Mouse (Mus musculus): ENCODE measurements around the gene Ugt1a9. TPM values are rescaled to one million over a fixed set of nuclear protein-coding genes. Genes with fewer than 3 reads are reported as not detected.
A peak's percentile ranks its signal among the peaks of the same experiment; 100 is the strongest.

Ugt1a9 gene
- polyA plus RNA-seq, 1 experiment: not detected

DNA sequence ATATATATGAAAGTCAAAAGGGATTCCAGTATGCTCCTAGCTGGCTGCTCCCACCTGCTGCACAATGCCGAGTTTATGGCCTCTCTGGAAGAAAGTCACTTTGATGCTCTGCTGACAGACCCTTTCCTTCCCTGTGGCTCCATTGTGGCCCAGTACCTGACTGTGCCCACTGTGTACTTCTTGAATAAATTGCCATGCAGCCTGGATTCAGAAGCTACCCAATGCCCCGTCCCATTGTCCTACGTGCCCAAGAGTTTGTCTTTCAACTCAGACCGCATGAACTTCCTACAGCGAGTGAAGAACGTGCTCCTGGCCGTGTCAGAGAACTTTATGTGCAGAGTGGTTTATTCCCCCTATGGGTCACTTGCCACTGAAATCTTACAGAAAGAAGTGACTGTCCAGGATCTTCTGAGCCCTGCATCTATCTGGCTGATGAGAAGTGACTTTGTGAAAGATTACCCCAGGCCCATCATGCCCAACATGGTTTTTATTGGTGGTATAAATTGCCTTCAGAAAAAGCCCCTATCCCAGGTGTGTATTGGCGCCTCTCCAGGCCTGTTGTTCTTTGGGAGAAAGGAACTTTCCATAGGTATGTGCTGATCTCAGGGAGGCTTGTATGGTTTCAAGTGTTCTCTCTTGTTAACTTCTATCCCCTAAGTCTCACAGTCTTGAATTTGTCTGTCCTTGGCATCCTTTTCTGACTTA, 141.9 kb downstream of the Ugt1a9 start:
- TF ChIP-seq FLI1 (IDR thresholded peaks at IDR 0.05; ENCODE audit: low read length): no peak
- no peak for TF ChIP-seq GATA1 (IDR thresholded peaks at IDR 0.05; ENCODE audit: borderline replicate concordance, low read length)
- no peaks in the 10 kb centered on the region for H3K36me3 ChIP-seq (replicated peaks; ENCODE audit: low read length)
- peaks cover 38% of the 10 kb centered on the region for H3K9me3 ChIP-seq
- no peaks in the 10 kb centered on the region for H3K4me1 ChIP-seq
- no peak overlapping the region for H3K4me3 ChIP-seq (replicated peaks)
- no peaks in the 10 kb centered on the region for H3K27me3 ChIP-seq (replicated peaks)

DNA sequence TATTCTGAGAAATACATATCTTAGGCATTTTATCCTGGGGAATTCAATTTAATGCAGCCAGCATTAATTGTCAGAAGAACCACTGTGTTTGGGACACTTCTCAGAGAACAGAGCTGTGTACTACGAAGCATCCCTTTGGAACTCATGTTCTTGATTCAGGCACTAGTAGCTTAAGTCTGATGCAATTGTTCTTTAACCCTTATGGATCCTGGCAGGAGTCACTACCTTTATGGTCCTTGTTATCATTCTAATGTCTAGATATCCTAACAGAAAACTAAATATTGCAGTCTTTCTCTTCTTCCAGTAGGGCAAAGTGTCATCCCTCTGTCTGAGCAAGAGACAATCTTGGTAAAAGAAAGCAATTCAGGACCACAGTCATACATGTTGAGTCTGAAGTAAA, 142.5 kb downstream of the Ugt1a9 start:
- H3K36me3 ChIP-seq (replicated peaks; ENCODE audit: low read length): no peaks in the 10 kb centered on the region
- TF ChIP-seq GATA1 (IDR thresholded peaks at IDR 0.05; ENCODE audit: borderline replicate concordance, low read length) (no peak), FLI1 (IDR thresholded peaks at IDR 0.05; ENCODE audit: low read length) (no peak)
- H3K9me3 ChIP-seq: peaks cover 40% of the 10 kb centered on the region
- H3K27me3 ChIP-seq (replicated peaks): no peaks in the 10 kb centered on the region
- H3K4me1 ChIP-seq: no peaks in the 10 kb centered on the region
- no peak overlapping the region for H3K4me3 ChIP-seq (replicated peaks)

DNA sequence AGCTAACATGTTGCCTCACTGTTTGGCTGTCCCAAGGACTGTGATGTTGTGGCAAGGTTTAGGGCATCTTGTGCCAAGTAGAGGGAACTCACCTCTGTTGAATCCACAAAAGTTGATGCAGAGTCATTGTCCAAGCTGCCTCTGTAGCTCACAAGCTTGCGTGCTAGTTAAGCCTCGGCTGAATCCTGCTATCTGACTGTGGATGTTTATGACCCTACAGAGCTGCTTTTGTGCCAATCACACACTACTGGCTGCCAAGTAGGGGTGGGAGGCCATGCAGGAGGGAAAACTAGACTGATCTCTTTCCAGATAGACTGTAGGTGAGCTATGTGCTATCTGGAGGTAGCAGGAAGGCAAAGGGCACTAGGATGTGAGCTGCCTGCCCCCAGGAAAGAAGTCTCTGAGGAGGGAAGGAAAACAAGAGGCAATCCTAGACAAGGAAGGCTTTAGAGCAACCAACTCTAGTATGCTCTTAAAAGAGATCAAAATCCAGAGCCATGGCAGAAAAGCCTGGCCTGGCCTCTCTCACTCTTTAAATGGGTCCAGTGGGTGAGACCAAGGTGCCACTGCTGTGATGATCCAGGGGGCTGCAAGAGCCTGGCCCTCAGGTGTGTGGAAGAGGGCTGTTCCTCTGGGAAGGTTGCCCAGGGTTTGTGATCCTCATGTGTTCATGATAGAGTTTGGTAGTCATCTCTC, 143.3 kb downstream of the Ugt1a9 start:
- no peaks in the 10 kb centered on the region for H3K27me3 ChIP-seq (replicated peaks)
- TF ChIP-seq FLI1 (IDR thresholded peaks at IDR 0.05; ENCODE audit: low read length) (no peak; the same call in 1 of the 2 replicates), GATA1 (IDR thresholded peaks at IDR 0.05; ENCODE audit: borderline replicate concordance, low read length) (0 out of 3 replicates have a peak, but pooled peaks have one; percentile 10)
- H3K9me3 ChIP-seq: peaks cover 40% of the 10 kb centered on the region
- no peaks in the 10 kb centered on the region for H3K4me1 ChIP-seq
- no peaks in the 10 kb centered on the region for H3K36me3 ChIP-seq (replicated peaks; ENCODE audit: low read length)
- no peak overlapping the region for H3K4me3 ChIP-seq (replicated peaks)

DNA sequence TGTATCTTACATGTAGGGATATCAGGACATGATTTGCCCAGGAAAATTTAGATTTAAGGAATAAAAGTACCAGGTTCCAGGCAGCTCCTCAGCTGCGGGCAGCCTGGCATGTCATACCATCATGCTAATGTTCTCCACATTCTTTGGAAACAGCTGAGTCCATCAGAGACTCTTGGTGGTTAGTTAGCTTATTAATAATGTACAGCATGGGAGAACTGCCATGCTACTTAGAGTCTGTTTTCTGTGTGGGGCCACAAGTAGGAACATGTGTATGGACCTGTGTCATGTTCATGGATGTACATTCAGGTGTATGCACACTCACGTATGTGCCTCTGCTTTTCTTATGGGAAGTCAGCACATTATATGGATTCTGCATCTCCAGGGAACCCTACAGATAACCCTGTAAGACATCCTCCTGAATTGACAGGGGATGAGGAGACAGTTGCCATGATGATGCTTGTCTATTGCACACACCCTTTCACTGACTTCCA, 143.9 kb downstream of the Ugt1a9 start:
- no peaks in the 10 kb centered on the region for H3K36me3 ChIP-seq (replicated peaks; ENCODE audit: low read length)
- no peaks in the 10 kb centered on the region for H3K27me3 ChIP-seq (replicated peaks)
- no peaks in the 10 kb centered on the region for H3K4me1 ChIP-seq
- H3K4me3 ChIP-seq (replicated peaks): no peak overlapping the region
- TF ChIP-seq FLI1 (IDR thresholded peaks at IDR 0.05; ENCODE audit: low read length) (no peak), GATA1 (IDR thresholded peaks at IDR 0.05; ENCODE audit: borderline replicate concordance, low read length) (no peak)
- H3K9me3 ChIP-seq: peaks cover 40% of the 10 kb centered on the region

DNA sequence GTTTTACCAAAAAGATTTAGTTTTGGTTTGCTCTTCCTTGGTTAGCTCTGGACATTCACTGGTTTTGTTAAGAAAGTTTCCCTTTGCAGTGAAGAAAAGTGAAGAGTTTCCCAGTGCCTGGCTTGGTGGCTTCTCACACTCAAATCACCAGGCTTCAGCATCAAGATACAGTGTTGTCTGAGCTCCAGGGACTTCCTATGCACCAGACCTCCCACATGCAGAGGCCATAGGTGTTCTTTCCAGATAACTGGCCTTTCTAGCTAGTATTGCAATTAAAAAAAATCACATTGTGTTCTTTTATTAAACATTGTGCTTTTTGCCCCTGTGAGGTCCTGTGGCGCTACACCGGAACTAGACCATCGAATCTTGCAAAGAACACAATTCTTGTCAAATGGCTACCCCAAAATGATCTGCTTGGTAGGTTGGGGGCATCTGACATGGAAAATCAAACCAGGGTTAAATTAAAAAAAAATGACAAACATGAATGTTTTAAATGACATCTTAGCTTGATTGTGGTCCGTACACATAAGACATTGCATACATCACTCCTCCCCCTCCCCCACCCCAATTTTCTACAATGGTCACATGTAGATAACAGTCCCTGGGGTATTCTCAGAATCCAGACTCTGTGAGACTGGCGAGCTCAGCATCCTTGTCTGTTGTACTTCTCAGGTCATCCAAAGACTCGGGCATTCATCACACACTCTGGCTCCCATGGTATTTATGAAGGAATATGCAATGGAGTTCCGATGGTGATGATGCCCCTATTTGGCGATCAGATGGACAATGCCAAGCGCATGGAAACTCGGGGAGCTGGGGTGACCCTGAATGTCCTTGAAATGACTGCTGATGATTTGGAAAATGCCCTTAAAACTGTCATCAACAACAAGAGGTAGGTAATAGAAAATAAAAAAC, 145.1 kb downstream of the Ugt1a9 start:
- no peak for TF ChIP-seq FLI1 (IDR thresholded peaks at IDR 0.05; ENCODE audit: low read length)
- no peak for TF ChIP-seq GATA1 (IDR thresholded peaks at IDR 0.05; ENCODE audit: borderline replicate concordance, low read length)
- no peaks in the 10 kb centered on the region for H3K4me1 ChIP-seq
- peaks cover 40% of the 10 kb centered on the region for H3K9me3 ChIP-seq
- H3K36me3 ChIP-seq (replicated peaks; ENCODE audit: low read length): no peaks in the 10 kb centered on the region
- H3K4me3 ChIP-seq (replicated peaks): no peak overlapping the region
- no peaks in the 10 kb centered on the region for H3K27me3 ChIP-seq (replicated peaks)

DNA sequence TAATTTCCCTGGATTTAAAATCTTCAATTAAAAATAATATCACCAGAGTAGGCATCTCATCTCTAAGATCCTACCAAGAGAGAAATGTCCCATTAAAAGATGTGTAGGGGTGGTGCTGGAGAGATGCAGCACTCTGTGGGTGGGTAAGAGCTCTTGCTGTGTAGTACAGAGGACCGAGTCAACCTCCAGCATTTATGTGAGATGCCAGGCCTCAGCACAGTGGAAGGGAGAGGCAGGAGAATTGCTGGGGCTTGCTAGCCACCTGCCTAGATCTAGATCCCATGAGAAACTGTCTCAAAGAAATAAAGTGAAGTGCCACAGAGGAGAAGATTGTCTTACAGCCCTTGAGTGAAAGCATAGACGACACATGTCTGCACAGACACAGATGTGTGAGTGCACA, 146.0 kb downstream of the Ugt1a9 start:
- peaks cover 38% of the 10 kb centered on the region for H3K9me3 ChIP-seq
- TF ChIP-seq GATA1 (IDR thresholded peaks at IDR 0.05; ENCODE audit: borderline replicate concordance, low read length) (no peak), FLI1 (IDR thresholded peaks at IDR 0.05; ENCODE audit: low read length) (no peak)
- no peaks in the 10 kb centered on the region for H3K27me3 ChIP-seq (replicated peaks)
- H3K4me3 ChIP-seq (replicated peaks): no peak overlapping the region
- H3K4me1 ChIP-seq: no peaks in the 10 kb centered on the region
- H3K36me3 ChIP-seq (replicated peaks; ENCODE audit: low read length): no peaks in the 10 kb centered on the region

DNA sequence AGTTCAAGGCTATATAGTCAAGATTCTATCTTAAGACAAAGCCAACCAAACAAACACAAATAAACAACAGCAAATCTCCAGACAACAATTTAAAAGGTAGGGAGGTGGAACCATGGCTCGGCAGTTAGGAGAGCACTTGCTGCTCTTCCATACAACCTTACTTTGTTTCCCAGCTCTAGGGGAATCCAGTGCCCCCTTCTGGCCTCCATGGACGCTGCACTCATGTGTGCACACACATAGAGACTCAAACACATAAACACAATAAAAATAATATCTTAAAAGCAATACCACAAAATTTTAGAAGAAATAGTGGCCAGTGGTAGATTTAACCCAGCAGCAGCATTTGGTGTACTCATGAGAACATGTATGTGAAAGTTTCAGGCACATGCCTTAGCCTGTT, 146.5 kb downstream of the Ugt1a9 start:
- no peaks in the 10 kb centered on the region for H3K27me3 ChIP-seq (replicated peaks)
- no peak overlapping the region for H3K4me3 ChIP-seq (replicated peaks)
- no peaks in the 10 kb centered on the region for H3K36me3 ChIP-seq (replicated peaks; ENCODE audit: low read length)
- no peaks in the 10 kb centered on the region for H3K4me1 ChIP-seq
- no peak for TF ChIP-seq FLI1 (IDR thresholded peaks at IDR 0.05; ENCODE audit: low read length)
- no peak for TF ChIP-seq GATA1 (IDR thresholded peaks at IDR 0.05; ENCODE audit: borderline replicate concordance, low read length)
- H3K9me3 ChIP-seq: peaks cover 32% of the 10 kb centered on the region

DNA sequence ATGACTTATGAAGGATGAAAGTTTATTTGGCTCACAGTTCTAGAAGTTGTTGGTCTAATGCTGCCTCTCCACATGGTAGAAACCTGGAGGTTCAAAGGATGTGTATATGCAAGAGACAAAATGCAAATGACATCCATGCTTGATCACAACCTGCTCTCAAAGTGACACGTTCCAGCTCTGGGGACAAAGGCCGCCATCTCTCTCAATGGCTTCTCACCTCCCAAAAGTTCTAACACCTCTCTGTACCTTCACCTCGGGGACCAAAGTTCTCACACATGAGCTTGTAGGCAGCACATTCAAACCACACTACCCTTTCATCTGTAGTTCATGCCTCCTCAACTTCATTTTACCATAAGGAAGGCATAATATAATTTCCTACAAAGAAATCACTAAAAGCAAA, 147.0 kb downstream of the Ugt1a9 start:
- Histone ChIP-seq H3K36me3 (replicated peaks; ENCODE audit: low read length) (no peaks in the 10 kb centered on the region), H3K4me1 (no peaks in the 10 kb centered on the region), H3K9me3 (peaks cover 28% of the 10 kb centered on the region), H3K4me3 (replicated peaks) (no peak overlapping the region), H3K27me3 (replicated peaks) (no peaks in the 10 kb centered on the region)
- TF ChIP-seq FLI1 (IDR thresholded peaks at IDR 0.05; ENCODE audit: low read length) (no peak), GATA1 (IDR thresholded peaks at IDR 0.05; ENCODE audit: borderline replicate concordance, low read length) (no peak)

DNA sequence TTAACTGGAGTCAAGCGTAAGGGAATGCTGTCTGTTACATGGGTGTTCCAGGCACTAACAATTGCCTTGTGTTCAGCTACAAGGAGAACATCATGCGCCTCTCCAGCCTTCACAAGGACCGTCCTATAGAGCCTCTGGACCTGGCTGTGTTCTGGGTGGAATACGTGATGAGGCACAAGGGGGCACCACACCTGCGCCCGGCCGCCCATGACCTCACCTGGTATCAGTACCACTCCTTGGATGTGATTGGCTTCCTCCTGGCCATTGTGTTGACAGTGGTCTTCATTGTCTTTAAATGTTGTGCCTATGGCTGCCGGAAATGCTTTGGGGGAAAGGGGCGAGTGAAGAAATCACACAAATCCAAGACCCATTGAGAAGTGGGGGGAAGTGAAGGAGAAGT, 147.5 kb downstream of the Ugt1a9 start:
- H3K36me3 ChIP-seq (replicated peaks; ENCODE audit: low read length): no peaks in the 10 kb centered on the region
- H3K9me3 ChIP-seq: peaks cover 27% of the 10 kb centered on the region
- no peaks in the 10 kb centered on the region for H3K4me1 ChIP-seq
- no peaks in the 10 kb centered on the region for H3K27me3 ChIP-seq (replicated peaks)
- peak overlapping the region; percentile 9 for H3K4me3 ChIP-seq (replicated peaks)
- TF ChIP-seq FLI1 (IDR thresholded peaks at IDR 0.05; ENCODE audit: low read length) (no peak), GATA1 (IDR thresholded peaks at IDR 0.05; ENCODE audit: borderline replicate concordance, low read length) (no peak)
